Mouse (Mus musculus): ENCODE data around the gene Miga2. TPM values are rescaled to one million over a fixed set of nuclear protein-coding genes. Genes with fewer than 3 reads are reported as not detected.

Gene Miga2
- 28.9 and 30.9 TPM in 2 replicates for polyA plus RNA-seq (2014; fragmentation: Nextera tagmentation; extraction: Ambion mirVana)

DNA sequence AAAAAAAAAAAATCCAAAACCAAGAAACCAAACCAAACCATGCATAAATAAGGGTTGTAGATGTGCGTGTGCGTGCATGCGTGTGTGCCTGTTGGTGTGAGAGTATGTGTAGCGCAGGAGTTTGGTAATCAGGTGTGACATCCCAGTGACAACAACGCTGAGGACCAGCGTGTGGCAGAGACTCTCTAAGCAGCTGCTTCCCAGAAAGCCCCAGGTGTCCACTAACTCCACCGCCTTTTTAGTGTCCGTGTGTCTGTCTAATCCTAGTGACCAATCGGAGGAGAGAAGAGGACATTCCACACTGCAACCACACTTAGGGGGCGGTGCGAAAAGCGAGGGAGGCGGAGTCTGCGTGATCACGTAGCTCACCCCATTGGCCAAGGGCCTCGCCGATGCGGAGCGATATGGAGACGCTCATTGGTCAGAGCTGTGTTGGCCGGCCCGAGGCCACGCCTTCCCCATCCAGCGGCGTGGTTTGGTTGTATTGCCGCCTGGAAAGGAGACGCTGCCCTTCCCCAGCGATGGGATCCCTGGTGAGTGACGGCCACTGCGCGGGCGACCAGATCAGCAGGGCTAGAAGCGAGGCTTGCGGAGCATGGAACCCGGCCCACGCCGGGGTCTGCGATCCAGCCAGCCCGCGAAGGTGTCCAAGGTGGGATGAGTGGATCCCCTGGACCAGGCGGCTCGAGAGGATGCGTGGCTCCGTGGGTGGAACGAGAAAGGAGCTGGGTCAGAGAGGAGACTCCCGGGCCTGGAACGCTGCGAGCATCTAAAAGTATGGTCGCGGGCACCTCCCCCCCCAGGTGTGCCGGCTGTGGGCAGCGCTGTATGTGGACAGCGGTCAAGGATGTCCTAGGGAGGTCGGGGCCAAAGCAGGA lies at the start of gene Miga2:
Gene Miga2 (plus strand): TSS at position 461 of the 878 bp plus-strand sequence.
- ATAC-seq (ENCODE audit: low read depth): peak; percentile 99
- peaks cover 12% of the 10 kb centered on the region for H3K4me1 ChIP-seq (ENCODE audit: control insufficient read depth, insufficient read depth, low read length)
- peak within 1 kb of the TSS; percentile 76 for H3K9ac ChIP-seq (replicated peaks; ENCODE audit: low read depth, low read length)
- H3K36me3 ChIP-seq (ENCODE audit: control insufficient read depth, insufficient read depth, low read length): peaks cover 15% of the 10 kb centered on the region
- H3K27me3 ChIP-seq (ENCODE audit: control insufficient read depth, insufficient read depth, low read length): no peaks in the 10 kb centered on the region
- WGBS: 0% methylated on average over 54 of the region's 54 CpGs
- no peaks in the 10 kb centered on the region for H3K9me3 ChIP-seq (ENCODE audit: control insufficient read depth, low read length)
- H3K4me3 ChIP-seq (ENCODE audit: low read depth, low read length): peak within 1 kb of the TSS; percentile 95
- peak within 1 kb of the TSS; percentile 74 for H3K27ac ChIP-seq (ENCODE audit: low read depth, low read length)
- peak within 1 kb of the TSS; percentile 96 for H3K4me2 ChIP-seq (ENCODE audit: low read depth, low read length)

DNA sequence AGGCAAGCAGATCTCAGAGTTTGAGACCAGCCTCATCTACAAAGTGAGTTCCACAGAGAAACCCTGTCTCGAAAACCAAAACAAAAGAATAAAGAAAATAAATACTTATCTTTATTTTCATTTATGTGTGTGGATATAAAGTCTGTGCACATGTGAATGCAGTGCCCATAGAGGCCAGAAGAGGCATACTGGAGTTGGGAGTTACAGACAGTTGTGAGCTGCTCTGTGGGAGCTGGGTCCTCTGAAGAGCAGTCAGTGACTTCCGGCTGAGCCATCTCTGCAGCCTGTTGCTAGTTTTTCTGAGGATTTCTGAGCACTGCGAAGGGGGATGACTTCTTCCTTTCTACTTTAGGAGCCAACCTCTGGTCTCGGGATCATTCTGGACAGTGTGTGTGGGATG lies 47.9 kb upstream of the Miga2 start:
- Histone ChIP-seq H3K27me3 (ENCODE audit: control insufficient read depth, insufficient read depth, low read length) (no peaks in the 10 kb centered on the region), H3K4me3 (ENCODE audit: low read depth, low read length) (no peak overlapping the region), H3K36me3 (ENCODE audit: control insufficient read depth, insufficient read depth, low read length) (peaks cover 65% of the 10 kb centered on the region), H3K9me3 (ENCODE audit: control insufficient read depth, low read length) (no peaks in the 10 kb centered on the region), H3K27ac (ENCODE audit: low read depth, low read length) (no peak overlapping the region), H3K4me2 (ENCODE audit: low read depth, low read length) (no peak overlapping the region), H3K9ac (replicated peaks; ENCODE audit: low read depth, low read length) (no peak overlapping the region), H3K4me1 (ENCODE audit: control insufficient read depth, insufficient read depth, low read length) (no peaks in the 10 kb centered on the region)
- no peak for ATAC-seq (ENCODE audit: low read depth)
- WGBS: 94% methylated on average over 4 of the region's 4 CpGs

- WGBS: 98% methylated on average over 5 of the region's 5 CpGs
- no peak overlapping the region for H3K9ac ChIP-seq (replicated peaks; ENCODE audit: low read depth, low read length)
- no peaks in the 10 kb centered on the region for H3K4me1 ChIP-seq (ENCODE audit: control insufficient read depth, insufficient read depth, low read length)
- peaks cover 67% of the 10 kb centered on the region for H3K36me3 ChIP-seq (ENCODE audit: control insufficient read depth, insufficient read depth, low read length)
- no peak for ATAC-seq (ENCODE audit: low read depth)
- no peaks in the 10 kb centered on the region for H3K27me3 ChIP-seq (ENCODE audit: control insufficient read depth, insufficient read depth, low read length)
- H3K9me3 ChIP-seq (ENCODE audit: control insufficient read depth, low read length): no peaks in the 10 kb centered on the region
- H3K27ac ChIP-seq (ENCODE audit: low read depth, low read length): no peak overlapping the region
- H3K4me2 ChIP-seq (ENCODE audit: low read depth, low read length): no peak overlapping the region
- no peak overlapping the region for H3K4me3 ChIP-seq (ENCODE audit: low read depth, low read length)
These were observed 47.1 kb upstream of the Miga2 start for GRCm38 (mm10) chr2:30316955-30317354.

- no peak overlapping the region for H3K4me3 ChIP-seq (ENCODE audit: low read depth, low read length)
- H3K9me3 ChIP-seq (ENCODE audit: control insufficient read depth, low read length): no peaks in the 10 kb centered on the region
- H3K4me2 ChIP-seq (ENCODE audit: low read depth, low read length): no peak overlapping the region
- H3K27ac ChIP-seq (ENCODE audit: low read depth, low read length): no peak overlapping the region
- no peak overlapping the region for H3K9ac ChIP-seq (replicated peaks; ENCODE audit: low read depth, low read length)
- WGBS: 92% methylated on average over 4 of the region's 4 CpGs
- no peak for ATAC-seq (ENCODE audit: low read depth)
- H3K4me1 ChIP-seq (ENCODE audit: control insufficient read depth, insufficient read depth, low read length): no peaks in the 10 kb centered on the region
- no peaks in the 10 kb centered on the region for H3K27me3 ChIP-seq (ENCODE audit: control insufficient read depth, insufficient read depth, low read length)
- H3K36me3 ChIP-seq (ENCODE audit: control insufficient read depth, insufficient read depth, low read length): peaks cover 75% of the 10 kb centered on the region
These were observed 44.8 kb upstream of the Miga2 start for GRCm38 (mm10) chr2:30319260-30319659.

- 89% methylated on average over 7 of the region's 7 CpGs for WGBS
- no peak for ATAC-seq (ENCODE audit: low read depth)
- Histone ChIP-seq H3K4me2 (ENCODE audit: low read depth, low read length) (no peak overlapping the region), H3K4me1 (ENCODE audit: control insufficient read depth, insufficient read depth, low read length) (no peaks in the 10 kb centered on the region), H3K27me3 (ENCODE audit: control insufficient read depth, insufficient read depth, low read length) (no peaks in the 10 kb centered on the region), H3K9me3 (ENCODE audit: control insufficient read depth, low read length) (no peaks in the 10 kb centered on the region), H3K4me3 (ENCODE audit: low read depth, low read length) (no peak overlapping the region), H3K36me3 (ENCODE audit: control insufficient read depth, insufficient read depth, low read length) (peaks cover 69% of the 10 kb centered on the region), H3K27ac (ENCODE audit: low read depth, low read length) (no peak overlapping the region), H3K9ac (replicated peaks; ENCODE audit: low read depth, low read length) (no peak overlapping the region)
These were observed 40.9 kb upstream of the Miga2 start for GRCm38 (mm10) chr2:30323111-30323510.

- ATAC-seq (ENCODE audit: low read depth): no peak
- 96% methylated on average over 5 of the region's 5 CpGs for WGBS
- H3K27ac ChIP-seq (ENCODE audit: low read depth, low read length): no peak overlapping the region
These were observed 38.7 kb upstream of the Miga2 start for GRCm38 (mm10) chr2:30325296-30325695.

DNA sequence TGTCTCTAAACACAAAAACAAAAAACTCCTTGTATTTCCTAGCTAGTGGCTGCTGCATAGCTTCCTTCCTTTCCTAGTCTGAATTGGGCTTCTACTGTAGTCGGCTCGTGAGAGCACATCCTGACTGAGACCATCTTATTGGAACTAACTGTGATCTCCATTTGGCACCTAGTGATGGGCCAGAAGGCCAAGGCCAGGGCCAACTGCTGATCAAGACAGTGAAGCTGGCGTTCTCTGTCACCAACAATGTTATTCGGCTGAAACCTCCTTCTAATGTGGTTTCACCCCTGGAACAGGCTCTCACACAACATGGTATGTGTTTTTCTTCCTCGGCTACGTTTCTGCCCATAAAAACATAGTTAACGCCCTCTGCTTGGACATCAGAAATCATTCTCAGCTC lies 36.8 kb upstream of the Miga2 start:
- Histone ChIP-seq H3K9me3 (ENCODE audit: control insufficient read depth, low read length) (no peaks in the 10 kb centered on the region), H3K9ac (replicated peaks; ENCODE audit: low read depth, low read length) (no peak overlapping the region), H3K4me2 (ENCODE audit: low read depth, low read length) (no peak overlapping the region), H3K4me1 (ENCODE audit: control insufficient read depth, insufficient read depth, low read length) (no peaks in the 10 kb centered on the region), H3K4me3 (ENCODE audit: low read depth, low read length) (no peak overlapping the region), H3K27me3 (ENCODE audit: control insufficient read depth, insufficient read depth, low read length) (no peaks in the 10 kb centered on the region), H3K27ac (ENCODE audit: low read depth, low read length) (no peak overlapping the region), H3K36me3 (ENCODE audit: control insufficient read depth, insufficient read depth, low read length) (peaks cover 84% of the 10 kb centered on the region)
- 90% methylated on average over 7 of the region's 7 CpGs for WGBS
- ATAC-seq (ENCODE audit: low read depth): no peak

More at GRCm38 (mm10) chr2:30325296-30325695, 38.7 kb upstream of the Miga2 start:
- H3K4me2 ChIP-seq (ENCODE audit: low read depth, low read length): no peak overlapping the region
- H3K27me3 ChIP-seq (ENCODE audit: control insufficient read depth, insufficient read depth, low read length): no peaks in the 10 kb centered on the region
- no peak overlapping the region for H3K4me3 ChIP-seq (ENCODE audit: low read depth, low read length)
- no peaks in the 10 kb centered on the region for H3K4me1 ChIP-seq (ENCODE audit: control insufficient read depth, insufficient read depth, low read length)
- peaks cover 87% of the 10 kb centered on the region for H3K36me3 ChIP-seq (ENCODE audit: control insufficient read depth, insufficient read depth, low read length)
- H3K9ac ChIP-seq (replicated peaks; ENCODE audit: low read depth, low read length): no peak overlapping the region
- no peaks in the 10 kb centered on the region for H3K9me3 ChIP-seq (ENCODE audit: control insufficient read depth, low read length)

DNA sequence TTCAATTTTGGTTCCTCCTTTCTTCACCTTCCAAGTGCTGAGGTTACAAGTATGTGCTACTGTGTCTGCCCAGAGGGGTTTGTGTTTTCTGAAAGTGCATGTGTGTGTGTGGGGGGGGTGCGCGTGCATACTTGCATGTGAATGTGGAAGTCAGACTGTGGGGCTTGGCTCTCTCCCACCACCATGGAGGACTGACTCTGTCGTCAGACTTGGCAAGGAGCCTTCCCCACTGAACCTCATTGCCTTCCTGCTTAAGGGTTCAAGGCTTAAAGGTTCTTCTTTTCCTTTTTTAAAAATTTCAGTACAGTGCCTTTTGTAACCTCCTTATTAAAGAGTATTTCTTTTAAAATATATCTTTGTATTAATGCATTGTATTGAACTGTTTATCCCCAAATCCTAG lies 35.2 kb upstream of the Miga2 start:
- 95% methylated on average over 3 of the region's 3 CpGs for WGBS
- peaks cover 83% of the 10 kb centered on the region for H3K36me3 ChIP-seq (ENCODE audit: control insufficient read depth, insufficient read depth, low read length)
- no peak overlapping the region for H3K4me3 ChIP-seq (ENCODE audit: low read depth, low read length)
- ATAC-seq (ENCODE audit: low read depth): no peak
- no peaks in the 10 kb centered on the region for H3K27me3 ChIP-seq (ENCODE audit: control insufficient read depth, insufficient read depth, low read length)
- H3K4me2 ChIP-seq (ENCODE audit: low read depth, low read length): no peak overlapping the region
- no peak overlapping the region for H3K9ac ChIP-seq (replicated peaks; ENCODE audit: low read depth, low read length)
- no peak overlapping the region for H3K27ac ChIP-seq (ENCODE audit: low read depth, low read length)
- H3K4me1 ChIP-seq (ENCODE audit: control insufficient read depth, insufficient read depth, low read length): no peaks in the 10 kb centered on the region
- no peaks in the 10 kb centered on the region for H3K9me3 ChIP-seq (ENCODE audit: control insufficient read depth, low read length)

- no peak for ATAC-seq (ENCODE audit: low read depth)
- no peaks in the 10 kb centered on the region for H3K4me1 ChIP-seq (ENCODE audit: control insufficient read depth, insufficient read depth, low read length)
- peaks cover 89% of the 10 kb centered on the region for H3K36me3 ChIP-seq (ENCODE audit: control insufficient read depth, insufficient read depth, low read length)
- H3K9me3 ChIP-seq (ENCODE audit: control insufficient read depth, low read length): no peaks in the 10 kb centered on the region
- H3K27ac ChIP-seq (ENCODE audit: low read depth, low read length): no peak overlapping the region
- 90% methylated on average over 2 of the region's 2 CpGs for WGBS
- no peak overlapping the region for H3K9ac ChIP-seq (replicated peaks; ENCODE audit: low read depth, low read length)
- H3K4me3 ChIP-seq (ENCODE audit: low read depth, low read length): no peak overlapping the region
- no peak overlapping the region for H3K4me2 ChIP-seq (ENCODE audit: low read depth, low read length)
- no peaks in the 10 kb centered on the region for H3K27me3 ChIP-seq (ENCODE audit: control insufficient read depth, insufficient read depth, low read length)
These were observed 28.7 kb upstream of the Miga2 start for GRCm38 (mm10) chr2:30335324-30335723.

Measured in neural tube, embryonic 14.5 days (tissue).